Mouse (Mus musculus): Measurements from ENCODE around the gene Ptp4a2.

- TF ChIP-seq CTCF (IDR thresholded peaks at IDR 0.05; ENCODE audit: borderline replicate concordance, control insufficient read depth, extremely low read depth, insufficient read depth, low read length, poor library complexity) (no peak), POLR2A (IDR thresholded peaks at IDR 0.05; ENCODE audit: control insufficient read depth, extremely low read depth, insufficient read depth, low read length, poor library complexity) (no peak)
Observed at GRCm38 (mm10) chr4:129862357-129862756, 51.3 kb downstream of the Ptp4a2 start.

Measured in thymus, adult 2 months (tissue).